Mouse (Mus musculus) bone marrow, adult 2 months (tissue): Measurements from ENCODE around the gene Ldlrad1.

Experiments
- CTCF ChIP-seq: fragments of 200-500 bp; IDR thresholded peaks from 2 replicates; pipeline ENCODE4 v1.5.1; 2011; ENCODE audit warnings: low read length, control low read depth; ENCODE audit not compliant: control insufficient read depth, insufficient read depth
- POLR2A ChIP-seq: fragments of 200-500 bp; IDR thresholded peaks from 2 replicates; pipeline ENCODE4 v1.6.1; 2011; ENCODE audit warnings: low read depth, mild to moderate bottlenecking, control low read depth, low read length, borderline replicate concordance; ENCODE audit not compliant: control insufficient read depth

DNA sequence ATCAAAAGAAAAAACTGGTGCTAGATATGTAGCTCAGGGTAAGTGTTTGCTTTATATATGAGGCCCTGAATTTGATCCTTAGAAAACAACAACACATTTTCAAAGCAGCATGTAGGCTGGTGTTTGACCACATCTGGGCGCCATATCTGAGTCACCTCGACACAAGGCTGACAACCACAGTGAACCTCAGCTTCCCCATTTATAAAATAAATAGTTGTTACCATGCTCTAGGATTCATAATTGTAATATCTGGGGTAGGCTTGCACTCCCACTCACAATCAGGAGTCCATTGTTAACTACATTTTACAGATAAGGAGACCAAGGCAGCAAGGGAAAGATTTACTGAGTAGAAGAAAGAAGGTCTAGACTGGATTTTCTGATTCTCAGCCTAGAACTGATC is 17.3 kb downstream of the Ldlrad1 start:
- TF ChIP-seq CTCF (no peak), POLR2A (no peak)
